Mouse (Mus musculus): ENCODE data around the gene Acox2. TPM values are rescaled to one million over a fixed set of nuclear protein-coding genes. Genes with fewer than 3 reads are reported as not detected.

The Acox2 gene
- polyA plus RNA-seq, 1 experiment from 2014 or later: not detected

DNA sequence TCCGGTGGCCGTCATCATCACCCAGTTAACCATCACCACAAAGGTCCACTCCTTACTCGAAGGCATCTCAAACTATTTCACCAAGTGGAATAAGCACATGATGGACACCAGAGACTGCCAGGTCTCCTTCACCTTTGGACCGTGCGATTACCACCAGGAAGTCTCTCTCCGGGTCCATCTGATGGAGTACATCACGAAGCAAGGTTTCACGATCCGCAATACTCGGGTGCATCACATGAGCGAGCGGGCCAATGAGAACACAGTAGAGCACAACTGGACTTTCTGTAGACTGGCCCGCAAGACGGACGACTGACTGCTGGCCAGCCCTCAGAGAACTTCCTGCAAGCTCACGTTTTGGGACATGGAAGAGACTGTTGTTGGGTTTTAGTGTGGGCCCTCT lies 36.6 kb downstream of the Acox2 start:
- Histone ChIP-seq H3K4me2 (ENCODE audit: low read length) (no peak overlapping the region), H3K9ac (replicated peaks; ENCODE audit: low read length) (no peak overlapping the region), H3K27me3 (ENCODE audit: control insufficient read depth, insufficient read depth, low read length) (0 out of 2 replicates have a peak, but pooled peaks cover 3% of the 10 kb centered on the region), H3K27ac (replicated peaks; ENCODE audit: low read depth, low read length) (no peak overlapping the region), H3K4me1 (ENCODE audit: control insufficient read depth, insufficient read depth, low read length) (peaks cover 7% of the 10 kb centered on the region; the same call in 1 of the 2 replicates), H3K9me3 (ENCODE audit: control insufficient read depth, low read length) (no peaks in the 10 kb centered on the region), H3K36me3 (ENCODE audit: control insufficient read depth, insufficient read depth, low read length) (peaks cover 7% of the 10 kb centered on the region; the same call in 1 of the 2 replicates), H3K4me3 (replicated peaks; ENCODE audit: low read depth, low read length) (no peak overlapping the region)
- DNase-seq (no peak), ATAC-seq (ENCODE audit: low FRiP score, low TSS enrichment) (no peak)
- 96% methylated on average over 16 of the region's 16 CpGs for WGBS

DNA sequence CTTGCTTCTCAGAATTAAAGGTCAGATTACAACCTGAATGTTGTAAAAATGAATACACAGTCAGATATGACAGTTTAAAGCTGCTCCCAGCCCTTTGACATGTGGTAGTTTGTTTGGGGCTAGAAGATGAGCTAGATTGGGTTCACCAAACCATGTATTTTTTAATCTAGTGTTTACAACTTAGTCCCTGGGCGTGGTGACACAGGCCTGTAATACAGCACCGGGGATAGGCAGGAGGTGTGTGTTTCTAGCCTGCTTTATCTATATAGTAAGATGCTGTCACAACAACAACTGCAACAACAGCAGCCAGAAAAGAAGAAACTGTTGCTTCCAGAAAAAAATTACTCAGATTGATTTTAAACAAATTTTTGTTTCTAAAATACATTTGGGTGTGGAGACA lies 38.2 kb downstream of the Acox2 start:
- Histone ChIP-seq H3K27me3 (ENCODE audit: control insufficient read depth, insufficient read depth, low read length) (peaks cover 13% of the 10 kb centered on the region), H3K36me3 (ENCODE audit: control insufficient read depth, insufficient read depth, low read length) (peaks cover 7% of the 10 kb centered on the region; the same call in 1 of the 2 replicates), H3K9me3 (ENCODE audit: control insufficient read depth, low read length) (no peaks in the 10 kb centered on the region), H3K4me2 (ENCODE audit: low read length) (no peak overlapping the region), H3K4me3 (replicated peaks; ENCODE audit: low read depth, low read length) (no peak overlapping the region), H3K4me1 (ENCODE audit: control insufficient read depth, insufficient read depth, low read length) (peaks cover 9% of the 10 kb centered on the region; the same call in 1 of the 2 replicates), H3K9ac (replicated peaks; ENCODE audit: low read length) (no peak overlapping the region), H3K27ac (replicated peaks; ENCODE audit: low read depth, low read length) (no peak overlapping the region)
- WGBS: 93% methylated on average over 2 of the region's 2 CpGs
- ATAC-seq (ENCODE audit: low FRiP score, low TSS enrichment): no peak
- DNase-seq: no peak

DNA sequence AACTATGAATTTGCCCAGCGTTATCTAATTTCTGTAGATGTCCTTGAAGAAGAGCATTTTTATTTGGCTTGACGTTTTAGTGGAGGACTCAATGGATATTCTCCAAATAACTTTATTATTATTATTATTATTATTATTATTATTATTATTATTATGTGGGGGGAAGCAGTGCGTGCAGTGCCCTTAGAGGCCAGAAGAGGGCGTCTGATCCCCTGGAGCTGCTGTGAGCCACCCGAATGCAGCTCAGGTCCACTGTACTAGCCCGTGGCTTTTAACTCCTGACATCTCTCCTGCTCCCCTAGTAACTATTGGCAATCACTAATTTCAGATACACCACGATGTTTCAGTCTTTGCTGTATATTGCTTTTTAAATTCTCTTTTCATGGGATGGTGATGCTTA lies 38.8 kb downstream of the Acox2 start:
- 49% methylated on average over 7 of the region's 7 CpGs for WGBS
- H3K4me2 ChIP-seq (ENCODE audit: low read length): no peak overlapping the region

DNA sequence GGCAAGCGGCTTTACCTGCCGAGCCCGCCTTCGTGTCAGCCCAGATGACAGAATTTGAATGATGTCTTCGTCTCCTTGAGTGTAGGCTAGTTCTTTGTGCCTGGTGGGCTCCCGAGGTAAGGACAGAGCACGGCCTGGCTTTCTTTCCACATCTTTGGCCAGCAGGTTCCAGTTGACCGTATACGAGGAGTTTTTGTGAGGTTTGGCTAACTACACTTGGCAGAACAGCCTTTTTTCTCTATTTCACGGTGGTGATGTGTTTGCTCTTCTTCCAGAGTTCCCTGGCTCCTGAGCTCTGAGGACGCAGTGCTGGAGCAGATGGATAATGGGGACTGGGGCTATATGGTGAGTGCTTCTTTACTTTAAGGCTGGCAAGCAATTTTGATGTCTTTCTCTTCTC lies 39.3 kb downstream of the Acox2 start:
- 15% methylated on average over 11 of the region's 11 CpGs for WGBS
- Histone ChIP-seq H3K9ac (replicated peaks; ENCODE audit: low read length) (no peak overlapping the region), H3K27me3 (ENCODE audit: control insufficient read depth, insufficient read depth, low read length) (peaks cover 15% of the 10 kb centered on the region), H3K4me3 (replicated peaks; ENCODE audit: low read depth, low read length) (no peak overlapping the region), H3K4me1 (ENCODE audit: control insufficient read depth, insufficient read depth, low read length) (peaks cover 15% of the 10 kb centered on the region; the same call in 1 of the 2 replicates), H3K9me3 (ENCODE audit: control insufficient read depth, low read length) (no peaks in the 10 kb centered on the region), H3K4me2 (ENCODE audit: low read length) (no peak overlapping the region), H3K27ac (replicated peaks; ENCODE audit: low read depth, low read length) (no peak overlapping the region), H3K36me3 (ENCODE audit: control insufficient read depth, insufficient read depth, low read length) (peaks cover 7% of the 10 kb centered on the region; the same call in 1 of the 2 replicates)
- ATAC-seq (ENCODE audit: low FRiP score, low TSS enrichment) (no peak), DNase-seq (no peak)

More for the DNA sequence above, 38.8 kb downstream of the Acox2 start:
- Histone ChIP-seq H3K9me3 (ENCODE audit: control insufficient read depth, low read length) (no peaks in the 10 kb centered on the region), H3K4me1 (ENCODE audit: control insufficient read depth, insufficient read depth, low read length) (peaks cover 11% of the 10 kb centered on the region; the same call in 1 of the 2 replicates), H3K4me3 (replicated peaks; ENCODE audit: low read depth, low read length) (no peak overlapping the region), H3K27ac (replicated peaks; ENCODE audit: low read depth, low read length) (no peak overlapping the region), H3K36me3 (ENCODE audit: control insufficient read depth, insufficient read depth, low read length) (peaks cover 7% of the 10 kb centered on the region; the same call in 1 of the 2 replicates), H3K27me3 (ENCODE audit: control insufficient read depth, insufficient read depth, low read length) (peaks cover 15% of the 10 kb centered on the region), H3K9ac (replicated peaks; ENCODE audit: low read length) (no peak overlapping the region)
- no peak for DNase-seq
- ATAC-seq (ENCODE audit: low FRiP score, low TSS enrichment): no peak

- ATAC-seq (ENCODE audit: low FRiP score, low TSS enrichment): no peak
- H3K27ac ChIP-seq (replicated peaks; ENCODE audit: low read depth, low read length): no peak overlapping the region
- peaks cover 7% of the 10 kb centered on the region; the same call in 1 of the 2 replicates for H3K36me3 ChIP-seq (ENCODE audit: control insufficient read depth, insufficient read depth, low read length)
Measured at GRCm38 (mm10) chr14:8218730-8219380, 40.3 kb downstream of the Acox2 start.

GRCm38 (mm10) chr14:8218238-8218637 lies 40.9 kb downstream of the Acox2 start:
- Histone ChIP-seq H3K9me3 (ENCODE audit: control insufficient read depth, low read length) (no peaks in the 10 kb centered on the region), H3K27ac (replicated peaks; ENCODE audit: low read depth, low read length) (no peak overlapping the region), H3K4me2 (ENCODE audit: low read length) (0 out of 2 replicates have a peak overlapping the region, but pooled peaks have one; percentile 18), H3K36me3 (ENCODE audit: control insufficient read depth, insufficient read depth, low read length) (peaks cover 7% of the 10 kb centered on the region; the same call in 1 of the 2 replicates), H3K4me3 (replicated peaks; ENCODE audit: low read depth, low read length) (no peak overlapping the region), H3K27me3 (ENCODE audit: control insufficient read depth, insufficient read depth, low read length) (peaks cover 15% of the 10 kb centered on the region), H3K4me1 (ENCODE audit: control insufficient read depth, insufficient read depth, low read length) (peaks cover 19% of the 10 kb centered on the region; the same call in 1 of the 2 replicates), H3K9ac (replicated peaks; ENCODE audit: low read length) (no peak overlapping the region)
- peak; percentile 8 for DNase-seq
- ATAC-seq (ENCODE audit: low FRiP score, low TSS enrichment): no peak
- WGBS: 23% methylated on average over 7 of the region's 7 CpGs

More at GRCm38 (mm10) chr14:8218730-8219380, 40.3 kb downstream of the Acox2 start:
- Histone ChIP-seq H3K9ac (replicated peaks; ENCODE audit: low read length) (no peak overlapping the region), H3K4me2 (ENCODE audit: low read length) (0 out of 2 replicates have a peak overlapping the region, but pooled peaks have one; percentile 18), H3K4me3 (replicated peaks; ENCODE audit: low read depth, low read length) (no peak overlapping the region), H3K27me3 (ENCODE audit: control insufficient read depth, insufficient read depth, low read length) (peaks cover 15% of the 10 kb centered on the region), H3K9me3 (ENCODE audit: control insufficient read depth, low read length) (no peaks in the 10 kb centered on the region), H3K4me1 (ENCODE audit: control insufficient read depth, insufficient read depth, low read length) (peaks cover 19% of the 10 kb centered on the region; the same call in 1 of the 2 replicates)
- 7% methylated on average over 10 of the region's 10 CpGs for WGBS
- DNase-seq: peak; percentile 58

DNA sequence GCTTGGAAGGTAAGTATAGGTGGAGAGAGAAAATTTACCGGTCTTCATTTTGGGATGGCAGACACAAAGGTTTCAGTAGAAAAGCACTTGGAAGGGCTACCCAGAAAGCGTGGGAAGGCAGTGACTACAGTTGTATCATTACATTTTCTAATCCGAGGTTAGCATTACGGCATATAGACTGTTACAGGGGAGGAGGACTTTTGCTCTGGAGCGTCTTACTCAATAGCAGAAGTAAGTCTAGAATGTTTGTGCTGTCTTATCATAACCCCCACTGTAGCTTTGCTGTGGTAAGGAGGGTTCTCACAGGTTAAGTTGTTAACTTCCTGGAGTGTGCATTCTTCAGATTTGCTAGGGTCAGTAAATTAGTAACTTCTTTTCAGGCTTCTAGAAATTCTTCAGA lies 43.1 kb downstream of the Acox2 start:
- DNase-seq (no peak), ATAC-seq (ENCODE audit: low FRiP score, low TSS enrichment) (no peak)
- WGBS: 67% methylated on average over 5 of the region's 5 CpGs
- Histone ChIP-seq H3K4me3 (replicated peaks; ENCODE audit: low read depth, low read length) (no peak overlapping the region), H3K9ac (replicated peaks; ENCODE audit: low read length) (no peak overlapping the region), H3K4me2 (ENCODE audit: low read length) (peak overlapping the region; percentile 87; the same call in 1 of the 2 replicates), H3K27me3 (ENCODE audit: control insufficient read depth, insufficient read depth, low read length) (peaks cover 15% of the 10 kb centered on the region), H3K27ac (replicated peaks; ENCODE audit: low read depth, low read length) (no peak overlapping the region), H3K36me3 (ENCODE audit: control insufficient read depth, insufficient read depth, low read length) (no peaks in the 10 kb centered on the region), H3K4me1 (ENCODE audit: control insufficient read depth, insufficient read depth, low read length) (peaks cover 19% of the 10 kb centered on the region; the same call in 1 of the 2 replicates), H3K9me3 (ENCODE audit: control insufficient read depth, low read length) (no peaks in the 10 kb centered on the region)

GRCm38 (mm10) chr14:8215208-8215778 lies 43.9 kb downstream of the Acox2 start:
- H3K27ac ChIP-seq (replicated peaks; ENCODE audit: low read depth, low read length): no peak overlapping the region
- peaks cover 19% of the 10 kb centered on the region; the same call in 1 of the 2 replicates for H3K4me1 ChIP-seq (ENCODE audit: control insufficient read depth, insufficient read depth, low read length)
- peak overlapping the region; percentile 79; the same call in 1 of the 2 replicates for H3K9ac ChIP-seq (replicated peaks; ENCODE audit: low read length)
- H3K9me3 ChIP-seq (ENCODE audit: control insufficient read depth, low read length): no peaks in the 10 kb centered on the region
- WGBS: 13% methylated on average over 21 of the region's 21 CpGs
- peak overlapping the region; percentile 87 for H3K4me2 ChIP-seq (ENCODE audit: low read length)
- H3K4me3 ChIP-seq (replicated peaks; ENCODE audit: low read depth, low read length): peak overlapping the region; percentile 56
- H3K36me3 ChIP-seq (ENCODE audit: control insufficient read depth, insufficient read depth, low read length): no peaks in the 10 kb centered on the region
- H3K27me3 ChIP-seq (ENCODE audit: control insufficient read depth, insufficient read depth, low read length): peaks cover 15% of the 10 kb centered on the region
- ATAC-seq (ENCODE audit: low FRiP score, low TSS enrichment) (no peak), DNase-seq (peak; percentile 39)

All from midbrain, embryonic 14.5 days (tissue).